7 mouse cellular contexts compared by ENCODE assay signal in the genomic region with DNA sequence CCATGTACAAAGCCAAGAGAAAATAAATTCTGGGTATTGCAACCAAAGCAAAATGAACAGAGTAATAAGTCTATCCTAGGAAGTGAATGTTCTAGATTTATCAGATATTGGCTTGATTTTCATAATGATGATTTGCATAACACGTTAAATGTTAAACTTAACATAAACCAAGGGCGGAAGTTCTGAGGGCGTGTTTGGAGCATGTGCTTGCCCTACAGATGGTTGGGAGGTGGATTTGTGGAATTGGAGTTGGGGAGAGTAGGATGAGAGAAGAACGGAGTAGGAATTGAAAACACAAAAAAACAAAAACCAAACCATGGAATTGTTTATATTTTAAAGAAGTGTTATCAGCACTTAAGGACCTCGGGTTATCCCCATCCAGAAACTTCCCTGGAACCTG. TPM values are rescaled to one million over a fixed set of nuclear protein-coding genes. Genes with fewer than 3 reads are reported as not detected.
DNase-seq lines count a peak whose midpoint lies in the region; ATAC-seq and TF ChIP-seq lines count a peak whose summit lies in the region.

No protein-coding gene starts in this region.

- peak overlapping the region; percentile 66 for H3K4me3 ChIP-seq in left cerebral cortex, adult 2 months
- peak overlapping the region; percentile 63 for H3K4me3 ChIP-seq in forebrain, embryonic 10.5 days
- peak overlapping the region; percentile 58 for H3K4me3 ChIP-seq in neural tube, embryonic 14.5 days (ENCODE audit: low read depth, low read length)

- no peaks in the 10 kb centered on the region; the same call in 1 of the 2 replicates for H3K9me3 ChIP-seq in forebrain, embryonic 10.5 days
- no peaks in the 10 kb centered on the region for H3K9me3 ChIP-seq in neural tube, embryonic 14.5 days (ENCODE audit: control insufficient read depth, low read length)

- intact Hi-C loops in left cerebral cortex, adult 2 months (cut with DNase I): loop anchor here (5.0 to 10.0 kb wide), 2 partner anchors 52 to 889 kb away; a partner anchor contains a TSS
- intact Hi-C loops in left cerebral cortex, postnatal 4 days (cut with DNase I): no loop called here

- peak overlapping the region; percentile 45 for H3K4me2 ChIP-seq in neural tube, embryonic 14.5 days (ENCODE audit: low read depth, low read length)

- WGBS in forebrain, embryonic 10.5 days: 73% methylated on average over 5 of the region's 5 CpGs
- WGBS in neural tube, embryonic 14.5 days: 73% methylated on average over 5 of the region's 5 CpGs

- peaks cover 4% of the 10 kb centered on the region; the same call in 1 of the 2 replicates for H3K4me1 ChIP-seq in forebrain, embryonic 10.5 days
- H3K4me1 ChIP-seq in neural tube, embryonic 14.5 days (ENCODE audit: control insufficient read depth, insufficient read depth, low read length): no peaks in the 10 kb centered on the region

- no peaks in the 10 kb centered on the region for H3K27me3 ChIP-seq in forebrain, embryonic 10.5 days (ENCODE audit: poor library complexity, severe bottlenecking)
- H3K27me3 ChIP-seq in neural tube, embryonic 14.5 days (ENCODE audit: control insufficient read depth, insufficient read depth, low read length): no peaks in the 10 kb centered on the region

- peak overlapping the region; percentile 91 for H3K27ac ChIP-seq in left cerebral cortex, adult 2 months
- peak overlapping the region; percentile 82; the same call in 1 of the 2 replicates for H3K27ac ChIP-seq in forebrain, embryonic 10.5 days
- no peak overlapping the region for H3K27ac ChIP-seq in neural tube, embryonic 14.5 days (ENCODE audit: low read depth, low read length)

- peak overlapping the region; percentile 74; the same call in 1 of the 2 replicates for H3K9ac ChIP-seq in neural tube, embryonic 14.5 days (replicated peaks; ENCODE audit: low read depth, low read length)

- no peaks in the 10 kb centered on the region for H3K36me3 ChIP-seq in forebrain, embryonic 10.5 days (replicated peaks)
- H3K36me3 ChIP-seq in neural tube, embryonic 14.5 days (ENCODE audit: control insufficient read depth, insufficient read depth, low read length): no peaks in the 10 kb centered on the region

- no peak for ATAC-seq in neural tube, embryonic 14.5 days (ENCODE audit: low read depth)
- no peak for ATAC-seq in activated CD4-positive, CD25-positive, alpha-beta regulatory T cell, adult 4 months

- no peak for TF ChIP-seq CTCF in left cerebral cortex, adult 2 months (IDR thresholded peaks at IDR 0.05)

- DNase-seq in left cerebral cortex, adult 2 months (ENCODE audit: extremely low spot score in 1 of 2, low spot score in 2 of 2): peak in 1 of 2 experiments; percentile 16
- no peak for DNase-seq in left cerebral cortex, postnatal 4 days
- DNase-seq in forebrain, embryonic 10.5 days (ENCODE audit: extremely low spot score, low spot score): no peak
- peak; percentile 57 for DNase-seq in layer of hippocampus, adult 9-11 months
- DNase-seq in testis, postnatal 10 days (ENCODE audit: low spot score): no peak

RNA-seq across cellular contexts. Expression of a gene that starts 0.5 kb away (rescaled TPM):
- total RNA-seq in left cerebral cortex, adult 2 months (2021): 10 to 100 TPM; 44.4 to 47.4 TPM
- total RNA-seq in left cerebral cortex, postnatal 4 days (2021): 10 to 100 TPM; 24.2 to 27.5 TPM
- 6.2 and 6.9 TPM in 2 replicates for polyA plus RNA-seq in forebrain, embryonic 10.5 days (2016; fragmentation: Nextera tagmentation; extraction: Ambion mirVana)
- 26.0 and 27.9 TPM in 2 replicates for polyA plus RNA-seq in neural tube, embryonic 14.5 days (2014; fragmentation: Nextera tagmentation; extraction: Ambion mirVana)
- 10 to 100 TPM in 1 of 2 experiments, 1 to 10 TPM in 1; 5.4 to 10.1 TPM for polyA plus RNA-seq in activated CD4-positive, CD25-positive, alpha-beta regulatory T cell, adult 4 months (2017; shearing (Covaris generic))
